Mouse (Mus musculus): ENCODE data around the gene Adar. TPM values are rescaled to one million over a fixed set of nuclear protein-coding genes. Genes with fewer than 3 reads are reported as not detected.
"Not testable (repeated sequence)": the region's sequence is repeated elsewhere in the genome, so short reads cannot be mapped to it uniquely, and the experiment has no call there.

Gene Adar
- total RNA-seq, 2 experiments from 2014 or later: 95.8 to 113 TPM

DNA sequence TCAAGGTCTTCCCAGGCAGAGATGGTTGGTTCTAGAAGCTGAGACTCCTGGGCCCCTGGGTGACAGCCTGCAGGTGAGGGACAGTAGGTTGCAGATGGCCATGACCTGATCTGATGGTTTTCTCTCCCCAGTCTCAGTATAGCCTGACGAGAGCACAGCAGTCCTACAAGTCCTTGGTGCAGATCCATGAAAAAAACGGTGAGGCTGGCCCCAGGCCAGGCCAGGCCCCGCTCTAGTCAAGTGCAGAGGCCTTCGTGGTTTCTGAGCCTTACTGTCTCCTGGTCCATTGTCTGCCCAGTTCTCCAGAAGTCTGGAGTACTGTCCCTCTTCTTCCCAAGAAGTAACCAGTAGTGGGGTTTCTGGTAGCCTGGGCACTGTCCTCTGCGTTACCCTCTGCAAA lies 66.8 kb downstream of the Adar start:
- intact Hi-C loops (cut with DNase I): no loop called here
- no peak for DNase-seq (ENCODE audit: extremely low spot score in 1 of 2, low spot score in 2 of 2)

DNA sequence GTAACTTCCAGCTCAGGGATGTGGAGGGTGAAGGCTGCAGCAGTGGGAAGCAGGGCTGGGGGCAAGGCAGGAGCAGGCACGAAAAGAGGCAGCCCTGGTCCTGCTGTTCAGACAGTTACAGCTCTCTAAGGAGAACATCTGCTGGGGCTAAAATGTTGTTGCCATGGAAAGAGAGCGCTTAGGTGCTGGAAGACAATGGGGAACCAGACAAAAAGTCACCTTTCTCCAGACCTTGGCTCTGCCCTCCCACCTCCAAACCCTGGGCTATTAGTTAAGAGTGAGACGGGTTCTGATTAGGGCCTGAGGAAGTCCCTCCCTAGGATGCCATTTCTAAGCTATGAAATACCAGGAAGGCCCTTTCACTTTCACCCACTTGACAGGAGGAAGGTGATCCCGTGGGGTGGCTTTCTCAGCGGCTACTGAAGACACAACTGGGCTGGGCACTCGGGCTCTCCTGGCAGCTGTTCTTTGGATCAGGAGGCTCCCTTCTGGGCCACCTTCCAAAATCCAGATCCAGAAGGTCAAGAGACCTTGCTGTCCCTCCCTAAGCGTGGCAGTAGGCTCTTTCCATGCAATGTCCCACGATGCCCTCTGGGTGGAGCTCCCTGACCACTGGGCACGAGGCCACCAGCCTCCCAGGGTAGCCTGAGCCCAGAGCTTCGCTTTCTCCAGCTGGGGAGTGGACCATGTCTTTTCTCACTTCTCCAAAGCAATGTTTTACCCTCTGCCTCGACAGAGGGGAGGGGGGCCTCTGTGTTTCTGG lies 70.3 kb downstream of the Adar start:
- intact Hi-C loops (cut with DNase I): loop anchor here (5.0 kb wide), 1 partner anchor 72 kb away; no protein-coding TSS in a partner anchor
- DNase-seq (ENCODE audit: extremely low spot score in 1 of 2, low spot score in 2 of 2): peak; percentile 49 to 86

DNA sequence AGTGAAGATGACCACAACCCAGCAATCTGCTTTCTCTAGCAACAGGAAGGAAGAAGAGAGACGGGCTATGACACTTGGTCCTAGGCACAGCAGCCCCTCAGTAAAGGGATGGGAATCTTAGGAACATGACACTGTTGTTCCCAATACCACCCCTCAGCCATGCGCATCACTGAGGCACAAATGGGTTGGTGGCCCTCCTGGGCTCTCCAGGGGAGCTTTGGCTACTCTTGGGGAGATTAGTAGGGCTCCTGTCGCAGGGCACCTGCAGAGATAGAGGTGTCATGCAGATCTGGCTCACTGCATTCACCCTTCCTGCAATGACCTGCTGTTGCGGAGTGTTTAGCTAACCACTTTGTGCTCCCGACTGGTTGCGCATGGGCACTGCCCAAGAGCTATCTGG lies 71.5 kb downstream of the Adar start:
- intact Hi-C loops (cut with DNase I): loop anchor here (5.0 kb wide), 1 partner anchor 71 kb away; no protein-coding TSS in a partner anchor
- no peak for DNase-seq (ENCODE audit: extremely low spot score in 1 of 2, low spot score in 2 of 2)

DNA sequence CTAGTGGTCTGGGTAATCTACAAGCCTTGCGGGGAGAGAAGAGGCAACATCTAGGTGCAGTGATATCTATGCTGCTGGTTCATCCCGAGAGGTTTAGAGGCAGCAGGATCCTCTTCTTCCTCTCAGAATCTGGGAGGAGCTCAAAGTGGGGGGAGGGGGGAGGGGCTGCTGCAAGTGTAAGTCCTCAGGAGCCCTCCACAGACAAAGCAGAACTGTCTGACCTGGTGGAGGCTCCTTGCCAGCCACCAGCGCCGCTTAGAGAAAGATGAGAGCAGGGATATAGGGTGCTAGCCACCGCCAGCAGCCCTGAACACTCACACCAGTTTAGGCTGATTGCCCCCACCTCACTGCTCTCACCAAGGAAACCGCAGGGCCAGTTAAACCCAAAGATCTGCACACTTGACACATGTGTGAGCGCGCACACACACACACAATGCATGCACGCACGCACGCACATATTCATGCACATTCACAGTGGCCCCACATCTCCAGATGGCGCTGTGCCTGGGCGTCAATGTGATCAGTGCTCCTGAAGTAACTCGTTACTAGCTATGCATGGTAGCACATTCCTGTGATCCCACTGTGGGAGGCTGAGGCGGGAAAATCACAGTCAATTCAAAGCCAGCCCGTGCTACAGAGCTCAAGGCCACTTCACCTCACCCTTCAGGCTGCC lies 74.0 kb downstream of the Adar start:
- DNase-seq (ENCODE audit: extremely low spot score in 1 of 2, low spot score in 2 of 2): no peak
- intact Hi-C loops (cut with DNase I): loop anchor here (5.0 kb wide), 1 partner anchor 68 kb away; no protein-coding TSS in a partner anchor

DNA sequence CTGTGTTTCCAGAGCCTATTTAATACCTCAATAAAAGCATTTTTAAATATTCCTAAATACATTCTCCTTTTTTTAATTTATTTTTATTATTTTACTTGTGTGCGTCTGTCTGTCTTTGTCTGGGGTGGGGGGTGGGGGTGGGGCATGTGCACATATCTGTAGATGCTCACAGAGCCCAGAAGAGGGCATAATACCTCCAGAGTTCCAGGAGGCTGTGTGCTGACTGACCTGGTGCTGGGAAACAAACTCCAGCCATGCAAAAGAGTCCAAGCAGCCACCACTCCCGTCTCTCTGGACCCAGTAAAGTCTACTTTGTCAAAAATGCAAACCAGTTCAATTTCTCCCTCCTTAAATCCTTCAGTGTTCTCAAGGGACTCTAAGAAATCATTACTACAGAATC lies 79.8 kb downstream of the Adar start:
- intact Hi-C loops (cut with DNase I): no loop called here
- DNase-seq (ENCODE audit: extremely low spot score in 1 of 2, low spot score in 2 of 2): no peak

DNA sequence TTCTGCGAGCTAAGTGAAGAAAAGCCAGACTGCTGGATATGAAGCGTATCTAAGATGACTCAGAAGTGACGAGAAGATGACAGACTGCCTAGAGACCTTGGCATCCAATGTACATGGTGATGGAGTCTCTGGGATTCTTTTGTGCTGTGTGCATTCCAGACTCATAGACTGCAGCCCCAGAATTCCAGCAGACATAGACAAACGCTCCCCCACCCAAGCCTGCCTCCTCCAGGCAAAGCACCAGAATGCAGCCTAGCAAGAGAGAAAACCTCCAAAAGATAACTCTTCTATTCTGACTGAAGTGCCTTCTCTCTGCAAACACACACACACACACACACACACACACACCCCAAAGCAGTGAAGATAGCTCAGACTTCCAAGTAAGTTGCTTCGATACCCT lies 80.9 kb downstream of the Adar start:
- intact Hi-C loops (cut with DNase I): no loop called here
- DNase-seq (ENCODE audit: extremely low spot score in 1 of 2, low spot score in 2 of 2): no peak

DNA sequence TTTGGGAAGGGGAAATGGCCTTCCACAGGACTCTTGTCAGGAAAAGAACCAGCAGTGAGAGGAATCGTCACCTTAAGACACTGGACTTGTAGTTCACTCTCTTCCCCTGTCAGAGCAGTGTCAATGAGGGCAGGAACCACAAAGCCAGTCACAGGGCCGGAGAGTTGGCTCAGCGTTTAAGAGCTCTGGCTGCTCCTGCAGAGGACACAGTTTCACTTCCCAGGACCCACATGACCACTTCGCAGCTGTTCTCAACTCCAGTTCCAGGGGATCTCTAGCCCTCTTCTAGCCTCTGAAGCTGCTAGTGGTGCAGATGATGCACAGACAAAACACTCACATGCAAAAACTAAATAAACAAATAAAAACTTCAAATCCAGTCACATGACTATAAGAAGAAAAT lies 81.5 kb downstream of the Adar start:
- intact Hi-C loops (cut with DNase I): no loop called here
- DNase-seq (ENCODE audit: extremely low spot score in 1 of 2, low spot score in 2 of 2): no peak

DNA sequence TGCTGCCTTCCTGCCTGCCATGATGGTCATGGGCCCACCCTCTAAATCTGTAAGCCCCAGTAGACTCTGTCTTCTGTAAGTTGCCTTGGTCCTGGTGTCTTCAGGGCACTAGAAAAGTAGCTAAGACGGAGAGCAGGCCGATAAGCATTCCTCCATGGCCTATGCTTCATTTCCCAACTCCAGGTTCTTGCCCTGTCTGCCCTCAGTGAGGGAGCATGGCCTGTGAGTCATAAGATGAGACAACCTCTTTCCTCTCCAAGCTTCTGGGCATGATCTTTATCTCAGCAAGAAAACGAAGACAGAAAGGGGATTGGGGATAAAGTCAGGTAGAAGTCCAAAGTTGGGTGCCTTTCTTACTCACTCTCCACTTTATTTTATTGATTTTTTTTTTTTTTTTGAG lies 83.7 kb downstream of the Adar start:
- no peak for DNase-seq (ENCODE audit: extremely low spot score in 1 of 2, low spot score in 2 of 2)
- intact Hi-C loops (cut with DNase I): no loop called here

DNA sequence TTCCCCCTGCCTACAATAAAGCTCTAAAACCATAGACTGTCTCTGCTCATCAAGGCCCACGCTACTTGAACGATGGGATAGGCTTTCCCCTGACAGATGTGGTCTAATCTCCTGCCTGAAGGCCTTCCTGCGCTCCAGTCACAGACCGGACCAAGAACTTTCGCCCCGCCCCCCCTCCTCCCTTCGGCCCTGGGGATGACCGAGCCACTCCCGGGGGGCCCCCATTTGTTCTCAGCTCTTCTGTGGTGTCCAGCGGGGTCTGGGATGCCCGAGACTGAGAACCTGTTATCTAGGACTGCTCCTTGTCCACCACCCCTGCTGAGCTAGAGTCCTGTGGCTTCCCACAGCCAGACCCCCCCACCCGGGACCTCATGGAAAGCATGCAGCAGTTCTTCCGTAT lies 84.7 kb downstream of the Adar start:
- no peak for DNase-seq (ENCODE audit: extremely low spot score in 1 of 2, low spot score in 2 of 2)
- intact Hi-C loops (cut with DNase I): no loop called here

DNA sequence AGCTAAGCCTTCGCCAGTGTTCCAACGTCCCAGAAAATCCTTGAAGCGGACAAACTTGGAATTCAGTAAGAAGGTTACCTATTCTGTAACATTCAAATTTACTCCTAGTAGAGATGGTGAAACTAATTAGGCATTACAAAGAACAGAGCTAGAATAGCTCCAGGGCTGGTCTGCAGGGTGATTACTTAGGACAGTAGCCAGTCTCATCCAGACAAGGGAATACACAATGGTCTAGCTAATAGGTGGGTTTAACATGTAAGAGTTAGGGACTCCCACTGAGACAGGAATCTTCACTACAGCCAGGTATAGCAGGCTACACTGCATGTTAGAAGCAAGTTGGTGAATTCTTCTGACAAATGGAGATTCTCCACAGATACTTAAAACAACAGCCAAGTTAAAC lies 85.3 kb downstream of the Adar start:
- intact Hi-C loops (cut with DNase I); DNase-seq (ENCODE audit: extremely low spot score in 1 of 2, low spot score in 2 of 2): not testable (repeated sequence)

DNA sequence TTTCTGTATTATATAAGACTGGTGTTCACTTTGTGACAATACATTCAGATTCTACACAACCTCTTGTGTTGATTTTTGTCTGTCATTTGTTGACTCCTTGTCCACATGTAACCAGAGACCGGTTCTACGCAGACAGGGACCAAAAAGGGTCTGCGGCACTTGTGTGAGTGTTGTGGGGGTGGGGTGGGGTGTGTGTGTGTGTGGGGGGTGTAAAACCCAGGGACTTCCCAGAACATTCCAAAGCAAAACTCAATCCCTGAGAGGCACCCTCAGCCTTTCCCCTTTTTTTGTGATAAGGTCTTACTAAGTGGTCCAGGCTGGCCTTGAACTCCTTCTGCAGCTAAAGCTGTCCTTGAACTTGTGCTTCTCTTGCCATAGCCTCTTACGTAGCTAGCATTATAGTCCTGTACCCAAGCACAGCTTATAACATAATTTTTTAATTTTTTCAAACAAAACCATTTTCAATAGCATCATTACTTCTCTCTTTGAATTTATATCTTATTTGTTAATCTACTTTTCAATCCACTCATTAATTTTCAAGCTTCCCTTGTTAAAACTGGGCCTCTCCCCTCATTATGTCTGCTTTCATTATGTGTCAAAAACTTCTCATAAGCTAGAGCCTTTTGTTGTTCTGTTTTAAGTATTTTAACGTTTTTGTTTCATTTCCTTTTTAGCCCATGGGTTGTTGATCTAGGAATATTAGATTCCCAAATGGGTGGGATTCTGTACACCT lies 86.1 kb downstream of the Adar start:
- intact Hi-C loops (cut with DNase I): no loop called here

DNA sequence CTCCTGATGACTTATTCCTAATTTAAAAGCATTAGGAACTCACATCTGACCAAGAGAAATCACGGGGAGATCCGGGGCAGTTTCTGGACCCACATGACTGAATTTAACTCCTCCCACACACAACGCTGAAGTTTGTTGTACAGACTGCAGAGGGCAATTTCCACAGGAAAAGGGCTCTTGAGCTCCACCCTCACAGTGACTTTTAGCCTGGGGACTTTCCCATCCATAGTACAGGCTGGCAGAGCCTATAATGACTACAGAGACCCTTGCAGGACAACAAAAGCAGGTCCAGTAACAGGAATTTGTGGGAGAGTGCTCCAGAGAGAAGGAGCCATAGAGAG lies 86.7 kb downstream of the Adar start:
- DNase-seq (ENCODE audit: extremely low spot score in 1 of 2, low spot score in 2 of 2): no peak
- intact Hi-C loops (cut with DNase I): no loop called here

More for the DNA sequence above, 86.1 kb downstream of the Adar start:
- DNase-seq (ENCODE audit: extremely low spot score in 1 of 2, low spot score in 2 of 2): no peak

DNA sequence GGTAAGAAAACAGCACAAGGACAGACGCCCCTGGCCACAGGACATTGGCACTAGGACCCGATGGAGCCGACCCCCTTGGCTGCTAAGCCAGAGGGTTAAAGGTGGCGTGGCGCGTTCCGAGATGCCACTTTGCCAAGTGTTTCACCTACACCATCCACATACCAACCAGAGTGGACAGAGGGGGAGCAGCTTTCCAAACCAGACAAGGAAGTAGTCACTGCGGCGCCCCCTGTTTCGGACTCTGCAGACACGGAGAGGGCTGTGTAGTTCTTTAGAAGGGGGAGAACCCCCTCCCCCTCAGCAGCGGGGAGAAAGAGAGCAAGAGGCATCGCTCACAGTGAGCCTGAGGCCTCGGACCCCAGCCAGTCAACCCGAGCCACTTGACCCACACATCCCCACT lies 88.1 kb downstream of the Adar start:
- DNase-seq (ENCODE audit: extremely low spot score in 1 of 2, low spot score in 2 of 2): no peak

More for the DNA sequence above, 88.1 kb downstream of the Adar start:
- intact Hi-C loops (cut with DNase I): no loop called here

Other genes starting within 250 kb of the Adar start
- gene Kcnn3, start 194.9 kb upstream of the Adar start, total RNA-seq (2021): 10 to 100 TPM; 22.9 to 23.7 TPM
- gene Chrnb2, start 49.6 kb downstream of the Adar start, total RNA-seq (2021): 10 to 100 TPM; 26.0 to 26.9 TPM
- 10 to 100 TPM; 76.2 to 79.4 TPM for gene Ube2q1, start 58.6 kb downstream of the Adar start, total RNA-seq (2021)
- gene She, start 116.3 kb downstream of the Adar start, total RNA-seq (2021): 1 to 10 TPM; 3.1 to 3.3 TPM
- 1 to 10 TPM; 4.1 to 4.4 TPM for gene Il6ra, start 198.2 kb downstream of the Adar start, total RNA-seq (2021)
- 10 to 100 TPM; 77.0 to 88.7 TPM for gene Atp8b2, start 248.5 kb downstream of the Adar start, total RNA-seq (2021)

Measured in left cerebral cortex, postnatal 10 days (tissue).